Mouse (Mus musculus): ENCODE measurements around the gene Zfp444. TPM values are rescaled to one million over a fixed set of nuclear protein-coding genes. Genes with fewer than 3 reads are reported as not detected.
"Not testable (repeated sequence)": the region's sequence is repeated elsewhere in the genome, so short reads cannot be mapped to it uniquely, and the experiment has no call there.

Gene Zfp444
- polyA plus RNA-seq, 1 experiment = 20.9 TPM

DNA sequence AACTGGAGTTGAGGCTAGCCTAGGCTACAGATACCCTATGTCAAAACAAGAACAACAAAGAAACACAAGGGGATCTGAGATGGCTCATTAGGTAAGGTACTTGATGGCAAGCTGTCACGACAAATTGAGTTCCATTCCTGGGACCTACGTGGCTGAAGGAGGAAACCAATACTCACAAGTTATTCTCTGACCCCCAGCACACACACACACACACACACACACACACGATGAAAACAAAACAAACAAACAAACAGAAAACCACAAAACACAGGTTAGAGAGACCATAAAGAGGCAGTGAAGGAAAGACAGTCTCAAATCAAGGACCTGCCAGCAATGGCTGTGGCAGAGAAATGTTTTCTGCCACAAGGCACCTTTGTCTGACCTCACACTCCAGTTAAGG lies 24.8 kb downstream of the Zfp444 start, which contains the start of gene Galp:
TSS of gene Galp (plus strand) at position 301 of the 400 bp plus-strand sequence.
- H3K4me1 ChIP-seq (ENCODE audit: control insufficient read depth, insufficient read depth, low read length) = no peaks in the 10 kb centered on the region
- H3K27ac ChIP-seq (ENCODE audit: insufficient read depth, low read length) = no peak within 1 kb of the TSS
- no peak for TF ChIP-seq CTCF (IDR thresholded peaks at IDR 0.05; ENCODE audit: borderline replicate concordance, insufficient read depth, low read length)
- no peak within 1 kb of the TSS for H3K4me3 ChIP-seq (ENCODE audit: insufficient read depth, low read length)

DNA sequence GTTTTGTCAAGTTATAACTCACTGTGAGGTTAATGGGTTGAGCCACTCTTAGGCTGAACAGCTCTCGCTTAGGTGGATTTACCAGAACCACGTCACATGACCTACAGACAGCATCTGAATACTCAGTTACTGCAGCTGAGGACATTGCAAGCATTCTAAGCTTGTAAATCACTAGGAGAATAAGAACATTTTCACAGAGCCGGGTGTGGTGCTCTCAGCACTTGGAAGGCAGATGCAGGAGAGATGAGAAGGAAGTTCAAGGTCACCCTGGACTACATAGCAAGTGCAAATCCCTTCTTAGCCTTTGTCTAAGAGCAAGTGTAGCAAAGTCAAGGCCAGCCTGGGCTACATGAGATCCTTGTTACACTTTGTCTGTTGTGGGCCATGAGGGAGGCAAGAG lies 32.2 kb downstream of the Zfp444 start:
- no peaks in the 10 kb centered on the region for H3K4me1 ChIP-seq (ENCODE audit: control insufficient read depth, insufficient read depth, low read length)
- no peak for TF ChIP-seq POLR2A (IDR thresholded peaks at IDR 0.05; ENCODE audit: low read depth, low read length)
- TF ChIP-seq CTCF (IDR thresholded peaks at IDR 0.05; ENCODE audit: borderline replicate concordance, insufficient read depth, low read length) = no peak
- H3K4me3 ChIP-seq (ENCODE audit: insufficient read depth, low read length) = no peak overlapping the region
- H3K27ac ChIP-seq (ENCODE audit: insufficient read depth, low read length) = no peak overlapping the region

DNA sequence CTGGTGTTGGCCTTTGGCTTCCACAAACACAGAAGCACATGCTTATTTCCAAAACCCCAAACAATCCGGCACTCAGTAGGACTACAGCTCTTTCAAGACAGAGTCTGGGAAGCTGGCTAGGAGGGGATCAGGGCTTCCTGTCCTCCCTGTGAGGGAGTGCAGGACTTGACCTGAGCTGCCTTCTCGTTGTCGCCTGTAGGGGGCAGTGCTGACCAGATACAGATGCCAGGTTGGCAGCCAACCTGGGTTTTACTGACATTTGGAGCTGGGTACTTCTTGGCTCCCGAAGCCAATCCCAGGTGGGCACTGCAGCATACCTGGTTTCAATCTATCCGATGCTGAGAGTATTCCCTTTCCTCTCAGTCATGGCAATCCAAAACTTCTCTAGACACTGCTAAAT lies 41.1 kb downstream of the Zfp444 start:
- Histone ChIP-seq H3K4me3 (ENCODE audit: insufficient read depth, low read length) (no peak overlapping the region), H3K27ac (ENCODE audit: insufficient read depth, low read length) (no peak overlapping the region), H3K4me1 (ENCODE audit: control insufficient read depth, insufficient read depth, low read length) (no peaks in the 10 kb centered on the region)
- no peak for TF ChIP-seq POLR2A (IDR thresholded peaks at IDR 0.05; ENCODE audit: low read depth, low read length)
- TF ChIP-seq CTCF (IDR thresholded peaks at IDR 0.05; ENCODE audit: borderline replicate concordance, insufficient read depth, low read length) = no peak

DNA sequence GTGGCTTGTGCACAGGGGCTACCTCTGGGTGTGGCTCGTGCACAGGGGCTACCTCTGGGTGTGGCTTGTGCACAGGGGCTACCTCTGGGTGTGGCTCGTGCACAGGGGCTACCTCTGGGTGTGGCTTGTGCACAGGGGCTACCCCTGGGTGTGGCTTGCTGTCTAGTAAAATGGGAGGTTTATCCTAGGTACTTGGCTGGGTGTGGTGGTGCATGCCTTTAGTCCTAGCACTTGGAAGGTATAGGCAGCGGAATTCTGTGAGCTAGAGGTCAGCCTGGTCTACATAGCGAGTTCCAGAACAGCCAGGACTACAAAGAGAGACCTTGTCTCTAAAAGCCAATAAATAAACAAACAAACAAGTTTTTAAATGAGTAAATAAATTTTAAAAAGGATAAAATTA lies 42.7 kb downstream of the Zfp444 start:
- not testable (repeated sequence) for H3K4me1 ChIP-seq (ENCODE audit: control insufficient read depth, insufficient read depth, low read length); H3K4me3 ChIP-seq (ENCODE audit: insufficient read depth, low read length); H3K27ac ChIP-seq (ENCODE audit: insufficient read depth, low read length)

DNA sequence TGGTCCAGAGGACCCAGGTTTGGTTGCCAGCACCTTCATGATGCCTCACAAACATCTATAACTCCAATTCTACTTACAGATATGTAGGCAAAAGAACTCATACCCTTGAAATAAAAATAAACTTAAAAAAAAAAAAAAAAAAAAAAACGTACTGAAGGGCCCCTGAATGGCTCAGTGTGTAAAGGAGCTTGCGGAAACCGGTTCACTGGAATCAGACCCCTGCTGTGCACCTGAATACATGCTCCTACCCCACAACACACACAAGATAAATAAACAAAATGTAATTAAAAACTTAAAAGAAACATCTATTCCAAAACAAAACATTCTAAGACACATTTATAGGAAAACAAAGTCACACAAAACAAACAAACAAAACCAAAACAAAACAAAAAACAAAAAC lies 48.1 kb downstream of the Zfp444 start:
- Histone ChIP-seq H3K4me1 (ENCODE audit: control insufficient read depth, insufficient read depth, low read length) (no peaks in the 10 kb centered on the region), H3K27ac (ENCODE audit: insufficient read depth, low read length) (no peak overlapping the region), H3K4me3 (ENCODE audit: insufficient read depth, low read length) (no peak overlapping the region)
- TF ChIP-seq POLR2A (IDR thresholded peaks at IDR 0.05; ENCODE audit: low read depth, low read length) (no peak), CTCF (IDR thresholded peaks at IDR 0.05; ENCODE audit: borderline replicate concordance, insufficient read depth, low read length) (no peak)

DNA sequence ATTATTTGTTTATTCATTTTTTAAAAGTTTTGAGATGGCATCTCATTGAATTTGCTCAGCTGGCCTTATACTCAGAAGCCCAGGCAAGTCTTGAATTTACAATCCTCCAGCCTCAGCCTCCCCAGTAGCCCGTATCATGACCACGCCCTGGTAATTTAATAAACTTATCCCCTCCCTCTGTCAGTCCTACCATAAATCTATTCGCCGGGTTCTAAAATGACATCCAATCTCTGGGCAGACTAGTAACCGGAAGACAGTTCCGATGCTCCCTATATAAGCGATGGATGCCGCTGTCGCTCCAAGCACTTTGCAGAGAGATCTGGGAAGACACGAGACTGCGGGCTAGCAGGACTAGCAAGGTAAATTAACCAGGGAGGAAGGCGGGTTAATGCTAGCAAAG lies 50.0 kb downstream of the Zfp444 start, which contains the start of gene Zscan5b:
TSS of gene Zscan5b (plus strand) at position 301 of the 400 bp plus-strand sequence.
- no peak for TF ChIP-seq POLR2A (IDR thresholded peaks at IDR 0.05; ENCODE audit: low read depth, low read length)
- H3K27ac ChIP-seq (ENCODE audit: insufficient read depth, low read length) = no peak within 1 kb of the TSS
- H3K4me3 ChIP-seq (ENCODE audit: insufficient read depth, low read length) = no peak within 1 kb of the TSS
- no peaks in the 10 kb centered on the region for H3K4me1 ChIP-seq (ENCODE audit: control insufficient read depth, insufficient read depth, low read length)

DNA sequence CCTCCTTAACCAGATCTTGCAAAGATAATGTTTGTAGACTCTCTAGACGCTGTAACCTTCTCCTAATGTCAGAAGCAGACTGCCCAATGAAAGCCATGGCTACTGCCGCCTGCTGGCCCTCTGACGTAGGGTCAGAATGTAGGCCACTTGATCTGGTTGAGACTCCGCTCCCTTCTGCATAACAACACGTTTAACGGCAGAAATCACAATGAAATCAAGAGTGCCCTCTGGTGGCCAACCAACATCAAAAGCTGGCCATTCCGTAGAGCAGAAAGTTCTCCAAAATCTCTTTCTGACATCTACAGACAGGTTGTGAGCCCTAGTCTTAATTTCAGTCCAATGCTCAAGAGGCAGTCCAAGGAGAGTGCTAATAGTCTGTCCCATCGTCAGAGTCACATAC lies 56.5 kb downstream of the Zfp444 start:
- not testable (repeated sequence) for H3K27ac ChIP-seq (ENCODE audit: insufficient read depth, low read length); H3K4me1 ChIP-seq (ENCODE audit: control insufficient read depth, insufficient read depth, low read length)

DNA sequence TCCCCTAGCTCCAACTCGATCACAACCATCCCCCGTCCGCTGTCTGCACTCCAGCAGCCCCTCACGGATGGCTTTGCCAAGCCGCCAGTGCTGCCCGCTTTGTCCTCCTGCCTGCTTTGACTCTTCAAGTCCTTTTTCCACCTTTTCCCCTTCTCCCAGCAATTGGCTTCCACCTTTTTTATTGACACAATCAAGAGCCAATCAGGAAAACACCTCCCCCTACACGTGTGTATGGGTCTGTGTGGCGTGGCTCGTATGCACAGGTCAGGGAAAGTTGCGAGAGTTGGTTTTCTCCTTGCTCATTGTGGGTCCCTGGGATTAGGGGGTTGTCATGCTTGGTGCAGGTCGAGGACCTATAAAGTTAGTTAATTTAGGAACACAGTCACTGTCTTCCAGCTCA lies 67.8 kb downstream of the Zfp444 start:
- H3K4me1 ChIP-seq (ENCODE audit: control insufficient read depth, insufficient read depth, low read length) = no peaks in the 10 kb centered on the region
- TF ChIP-seq POLR2A (IDR thresholded peaks at IDR 0.05; ENCODE audit: low read depth, low read length) (no peak), CTCF (IDR thresholded peaks at IDR 0.05; ENCODE audit: borderline replicate concordance, insufficient read depth, low read length) (no peak)

More for the DNA sequence above, 56.5 kb downstream of the Zfp444 start:
- not testable (repeated sequence) for H3K4me3 ChIP-seq (ENCODE audit: insufficient read depth, low read length)

DNA sequence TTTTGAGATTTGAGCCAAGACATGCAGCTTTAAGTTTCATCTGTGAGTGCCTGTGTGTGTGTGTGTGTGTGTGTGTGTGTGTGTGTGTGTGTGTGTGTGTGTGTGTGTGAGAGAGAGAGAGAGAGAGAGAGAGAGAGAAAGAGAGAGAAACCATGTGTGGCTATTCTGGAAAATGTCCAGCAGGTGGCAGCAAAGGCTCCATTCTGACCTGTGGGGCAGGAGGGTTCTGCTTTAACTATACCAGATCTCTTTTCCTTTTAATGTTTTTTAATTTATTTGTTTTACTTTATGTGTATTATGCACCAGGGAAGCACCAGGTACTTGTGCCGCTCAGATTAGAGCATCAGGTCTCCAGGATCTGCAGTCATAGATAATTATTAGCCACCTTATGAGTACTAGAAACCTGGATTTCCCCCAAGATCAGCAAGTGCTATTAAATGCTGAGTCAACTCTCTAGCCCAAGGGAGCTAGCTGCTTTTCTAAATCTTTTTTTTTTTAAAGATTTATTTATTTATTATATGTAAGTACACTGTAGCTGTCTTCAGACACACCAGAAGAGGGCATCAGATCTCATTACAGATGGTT lies 68.9 kb downstream of the Zfp444 start:
- TF ChIP-seq CTCF (IDR thresholded peaks at IDR 0.05; ENCODE audit: borderline replicate concordance, insufficient read depth, low read length) = 0 out of 2 replicates have a peak, but pooled peaks have one; percentile 16
- H3K4me1 ChIP-seq (ENCODE audit: control insufficient read depth, insufficient read depth, low read length); H3K4me3 ChIP-seq (ENCODE audit: insufficient read depth, low read length); H3K27ac ChIP-seq (ENCODE audit: insufficient read depth, low read length): not testable (repeated sequence)

More for the DNA sequence above, 67.8 kb downstream of the Zfp444 start:
- no peak overlapping the region for H3K27ac ChIP-seq (ENCODE audit: insufficient read depth, low read length)
- H3K4me3 ChIP-seq (ENCODE audit: insufficient read depth, low read length) = no peak overlapping the region

Other genes with a start within 250 kb of the Zfp444 start
- gene Vmn1r65, start 161.2 kb upstream of the Zfp444 start, polyA plus RNA-seq (2011; ENCODE audit: insufficient read length, low read depth, missing spikeins) = not detected in 2 replicates
- 0.18 TPM in 1 of 2 replicates, not detected in the other for gene Nlrp4c, start 127.1 kb upstream of the Zfp444 start, polyA plus RNA-seq (2011; ENCODE audit: insufficient read length, low read depth, missing spikeins)
- gene Zfp787, start 16.2 kb upstream of the Zfp444 start, polyA plus RNA-seq (2011; ENCODE audit: insufficient read length, low read depth, missing spikeins) = 14.2 and 19.0 TPM in 2 replicates
- not detected in 2 replicates for gene Galp, start 24.9 kb downstream of the Zfp444 start, polyA plus RNA-seq (2011; ENCODE audit: insufficient read length, low read depth, missing spikeins)
- not detected in 2 replicates for gene Zscan5b, start 50.1 kb downstream of the Zfp444 start, polyA plus RNA-seq (2011; ENCODE audit: insufficient read length, low read depth, missing spikeins)
- not detected in 2 replicates for gene Epp13, start 80.5 kb downstream of the Zfp444 start, polyA plus RNA-seq (2011; ENCODE audit: insufficient read length, low read depth, missing spikeins)
- 4.1 TPM in 2 replicates for gene Zfp667, start 114.4 kb downstream of the Zfp444 start, polyA plus RNA-seq (2011; ENCODE audit: insufficient read length, low read depth, missing spikeins)
- gene Zfp583, start 159.1 kb downstream of the Zfp444 start, polyA plus RNA-seq (2011; ENCODE audit: insufficient read length, low read depth, missing spikeins) = 4.7 and 6.2 TPM in 2 replicates
- 0.82 and 1.4 TPM in 2 replicates for gene Gm3854, start 171.5 kb downstream of the Zfp444 start, polyA plus RNA-seq (2011; ENCODE audit: insufficient read length, low read depth, missing spikeins)
- 3.3 and 3.6 TPM in 2 replicates for gene Zfp78, start 191.1 kb downstream of the Zfp444 start, polyA plus RNA-seq (2011; ENCODE audit: insufficient read length, low read depth, missing spikeins)
- 9.3 and 10.5 TPM in 2 replicates for gene Zfp28, start 211.1 kb downstream of the Zfp444 start, polyA plus RNA-seq (2011; ENCODE audit: insufficient read length, low read depth, missing spikeins)
- not detected in 2 replicates for gene Smim17, start 226.5 kb downstream of the Zfp444 start, polyA plus RNA-seq (2011; ENCODE audit: insufficient read length, low read depth, missing spikeins)
- not detected in 2 replicates for gene Gm20715, start 238.1 kb downstream of the Zfp444 start, polyA plus RNA-seq (2011; ENCODE audit: insufficient read length, low read depth, missing spikeins)

All from embryonic fibroblast, embryonic 13.5 days (primary cell).